Mouse (Mus musculus): ENCODE results near the gene Adam22.

The Adam22 gene

GRCm38 (mm10) chr5:8367614-8368327 is at the start of gene Adam22:
Adam22 (minus strand) TSS chr5:8368160.
- peak; percentile 47 for DNase-seq (ENCODE audit: low read depth, low spot score)

DNA sequence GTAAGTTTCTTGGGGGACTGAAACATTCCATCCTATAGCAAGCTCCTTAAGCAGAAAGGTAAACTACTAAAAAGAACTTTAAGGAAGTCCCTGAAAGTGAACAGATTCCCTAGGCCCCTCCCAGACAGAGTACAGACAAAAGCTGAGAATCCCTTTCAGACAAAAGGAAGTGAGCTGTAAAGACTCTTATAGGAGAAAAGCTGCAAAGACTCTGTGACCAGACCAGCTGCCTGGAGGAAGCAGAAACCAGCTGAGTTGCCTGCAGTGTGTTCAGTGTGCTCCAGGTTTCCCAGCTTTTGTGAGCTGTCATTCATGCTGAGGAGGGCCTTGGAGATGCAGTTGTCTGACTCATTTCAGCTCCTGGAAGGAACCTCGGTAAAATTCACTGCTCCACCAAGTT is 49.5 kb upstream of the Adam22 start:
- no peak for DNase-seq (ENCODE audit: low read depth, low spot score)

DNA sequence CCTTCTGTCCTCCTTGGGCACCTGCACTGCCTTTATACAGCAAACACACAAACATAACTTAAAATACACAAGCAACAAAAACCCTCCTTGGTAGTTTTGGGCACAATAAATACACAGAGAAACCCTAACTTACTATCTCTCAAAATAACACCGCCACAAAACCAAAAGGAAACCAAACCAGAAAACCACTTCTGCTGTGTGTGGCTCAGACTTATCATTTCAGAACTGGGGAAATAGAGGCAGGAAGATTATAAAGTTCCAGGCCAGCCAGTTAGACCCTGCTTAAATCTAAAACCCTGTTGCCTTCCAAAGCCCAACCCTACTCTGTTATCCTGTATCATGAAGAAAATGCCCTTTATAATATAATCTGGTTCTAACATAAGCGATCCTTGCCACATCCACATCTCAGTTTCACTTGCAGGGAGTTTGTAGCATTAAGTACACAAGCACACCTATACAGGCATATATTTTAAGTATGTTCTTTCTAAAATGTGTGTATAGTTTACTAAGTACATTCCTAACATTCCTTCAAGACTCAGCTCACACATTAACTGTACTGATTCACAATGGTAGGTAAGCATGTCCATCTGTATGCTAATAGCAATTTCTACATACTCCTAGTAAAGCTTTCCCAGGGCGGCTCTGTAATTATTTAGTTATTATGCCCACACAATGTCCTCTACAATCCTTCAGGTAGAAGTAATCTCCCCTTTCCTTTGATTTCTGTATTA is 48.9 kb upstream of the Adam22 start:
- no peak for DNase-seq (ENCODE audit: low read depth, low spot score)

DNA sequence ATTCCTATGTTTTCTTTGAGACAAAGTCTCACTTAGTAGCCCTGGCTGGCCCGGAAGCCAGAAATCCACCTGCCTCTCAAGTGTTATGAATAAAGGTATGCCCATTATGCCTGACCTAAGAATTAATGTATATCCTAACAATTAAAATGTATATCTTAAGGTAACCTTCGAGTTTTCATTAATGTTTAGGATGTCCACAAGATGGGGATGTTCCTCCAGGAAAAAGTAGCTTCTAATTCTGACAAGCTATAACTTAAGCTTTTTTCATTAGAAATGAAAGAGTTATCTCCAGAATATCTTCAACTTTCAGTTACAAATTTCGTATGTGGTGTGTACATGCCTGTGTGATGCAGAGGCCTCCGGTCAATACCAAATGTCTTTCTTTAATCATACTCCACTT is 40.8 kb upstream of the Adam22 start:
- no peak for DNase-seq (ENCODE audit: low read depth, low spot score)

DNA sequence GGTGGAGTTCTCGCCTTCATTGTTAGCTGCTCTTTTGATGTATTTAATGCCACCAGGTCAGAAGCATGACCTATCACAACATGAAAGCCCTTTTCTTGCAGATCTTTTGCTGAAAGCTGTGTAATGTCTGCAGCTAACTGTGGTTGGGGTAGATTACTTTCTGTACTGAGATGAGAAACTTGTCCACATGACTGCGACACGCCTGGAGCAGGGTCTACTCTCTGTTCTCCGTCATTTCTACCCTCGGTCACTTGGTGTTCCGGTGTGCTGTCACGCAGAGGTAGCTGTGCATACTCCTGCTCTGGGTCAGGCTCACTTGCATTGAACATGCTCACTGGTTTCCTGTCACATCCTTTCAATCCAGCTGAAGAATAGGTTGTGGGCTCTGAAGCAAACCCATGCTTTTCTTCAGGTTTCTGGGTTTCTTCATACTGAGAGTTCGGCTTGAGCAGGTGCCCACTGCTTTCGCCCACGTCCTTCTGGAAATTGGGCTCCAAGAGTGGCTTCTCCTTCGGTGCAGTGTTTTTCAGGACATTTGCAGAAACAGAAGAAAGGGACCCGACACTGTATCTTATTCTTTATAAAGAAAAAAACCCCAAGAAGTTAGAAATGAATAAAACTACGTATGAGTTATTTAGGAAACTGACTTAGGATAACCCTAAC is 29.8 kb upstream of the Adam22 start:
- DNase-seq (ENCODE audit: low read depth, low spot score), result no peak

DNA sequence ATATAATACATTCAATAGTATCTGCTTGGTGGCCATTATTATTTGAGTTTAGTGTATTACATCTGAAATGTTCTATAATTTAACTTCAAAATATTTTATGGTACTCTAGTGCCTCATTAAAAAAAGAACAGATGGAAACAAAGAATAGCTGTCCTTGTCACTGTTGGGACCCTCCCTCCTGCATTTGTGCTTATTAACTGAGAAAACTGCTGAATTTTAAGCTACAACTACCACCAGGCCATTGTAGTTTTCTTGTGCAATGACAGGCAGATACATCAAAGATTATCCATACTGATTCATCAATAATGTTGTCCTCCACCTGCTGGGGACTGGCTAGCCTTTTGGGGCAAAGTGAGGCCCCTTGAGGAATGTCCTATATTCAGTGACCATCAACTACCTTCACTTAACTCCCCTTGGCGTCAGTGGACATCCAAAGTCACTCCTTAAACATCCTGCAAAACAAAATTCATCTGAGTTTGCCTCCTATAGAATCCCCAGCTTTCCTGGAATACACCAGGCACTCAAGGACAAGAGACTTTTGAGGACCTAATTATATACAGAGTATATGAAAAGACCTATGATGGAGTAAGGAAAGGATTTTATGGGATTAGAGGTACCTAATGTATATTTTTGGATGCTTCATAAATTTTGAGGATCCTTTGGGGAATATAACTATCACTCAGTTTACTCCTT is 26.1 kb upstream of the Adam22 start:
- DNase-seq (ENCODE audit: low read depth, low spot score), result no peak

DNA sequence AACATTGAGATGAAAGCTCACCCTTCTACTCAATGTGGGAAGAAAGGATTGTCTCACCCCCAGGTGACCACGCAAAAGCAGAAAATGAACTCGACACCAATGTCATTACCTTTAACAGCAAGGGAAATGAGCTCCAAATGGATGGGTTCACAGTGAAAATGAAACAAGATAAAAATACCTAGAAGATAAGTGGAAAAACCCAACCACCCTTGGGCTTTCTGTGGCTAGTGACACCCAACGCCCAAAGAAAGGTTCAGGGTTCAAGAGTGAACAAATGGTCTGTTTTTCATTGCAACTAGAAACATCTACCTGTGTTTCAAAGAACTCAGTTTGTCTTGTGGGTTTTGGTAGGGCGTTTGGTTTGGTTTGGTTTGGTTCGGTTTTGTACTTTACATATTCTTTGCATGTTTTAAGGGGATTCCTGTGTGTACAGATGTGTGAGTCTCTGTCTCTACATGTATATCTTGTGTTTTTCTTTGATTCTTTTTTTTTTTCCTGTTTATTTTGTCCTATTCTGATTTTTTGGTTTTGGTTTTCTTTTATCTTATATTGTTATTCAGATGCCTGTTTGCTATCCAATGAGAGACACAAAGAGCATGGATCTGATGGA is 6.4 kb upstream of the Adam22 start:
- DNase-seq (ENCODE audit: low read depth, low spot score), result no peak

DNA sequence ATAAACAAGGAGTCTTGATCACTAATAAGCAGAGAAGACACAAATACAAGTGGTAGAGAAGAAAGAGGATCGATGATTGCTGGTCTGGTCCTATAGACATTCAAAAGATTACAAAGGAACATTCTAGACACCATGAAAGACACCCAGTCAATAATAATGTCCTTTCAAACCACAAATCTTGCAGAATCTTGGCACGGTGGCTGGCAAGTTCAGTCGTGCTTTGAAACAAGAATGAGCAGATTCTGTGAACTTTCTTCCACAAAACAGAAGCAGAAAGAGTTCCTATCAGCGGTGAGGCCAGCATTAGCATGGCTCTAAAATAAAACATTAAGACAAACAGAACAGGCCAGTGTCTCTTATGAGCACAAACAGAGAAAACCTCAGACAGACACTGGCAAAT is 5.5 kb upstream of the Adam22 start:
- DNase-seq (ENCODE audit: low read depth, low spot score), result no peak

- no peak for DNase-seq (ENCODE audit: low read depth, low spot score)
These were observed 821 bp upstream of the Adam22 start for GRCm38 (mm10) chr5:8368781-8369180.

- DNase-seq (ENCODE audit: low read depth, low spot score), result no peak
These were observed 350 bp upstream of the Adam22 start for GRCm38 (mm10) chr5:8368328-8368692.

- no peak for DNase-seq (ENCODE audit: low read depth, low spot score)
These were observed 968 bp downstream of the Adam22 start for GRCm38 (mm10) chr5:8366771-8367613.

DNA sequence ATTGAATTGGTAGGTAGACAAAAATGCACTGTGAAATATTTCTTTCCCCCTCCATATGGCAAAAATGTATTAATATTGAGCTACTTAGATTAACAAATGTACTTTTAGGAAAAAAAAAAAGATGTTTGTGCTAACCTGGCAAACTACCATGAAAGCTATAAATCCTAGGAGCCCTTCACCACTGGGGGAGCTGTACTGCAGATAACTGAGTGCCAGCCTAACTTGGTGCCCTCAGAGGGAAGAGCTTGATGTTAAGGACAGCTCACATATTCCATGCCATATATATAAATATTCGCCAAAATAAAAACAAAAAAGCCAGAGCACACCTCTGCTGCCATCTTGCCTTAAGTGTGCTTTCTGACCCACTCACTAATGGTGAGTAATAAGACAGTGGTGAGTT is 5.6 kb downstream of the Adam22 start:
- no peak for DNase-seq (ENCODE audit: low read depth, low spot score)

GRCm38 (mm10) chr5:8357677-8358076 is 10.3 kb downstream of the Adam22 start:
- no peak for DNase-seq (ENCODE audit: low read depth, low spot score)

GRCm38 (mm10) chr5:8356885-8357651 is 10.9 kb downstream of the Adam22 start:
- DNase-seq (ENCODE audit: low read depth, low spot score), result no peak

GRCm38 (mm10) chr5:8356326-8356725 is 11.6 kb downstream of the Adam22 start:
- no peak for DNase-seq (ENCODE audit: low read depth, low spot score)

- no peak for DNase-seq (ENCODE audit: low read depth, low spot score)
These were observed 18.4 kb downstream of the Adam22 start for GRCm38 (mm10) chr5:8349557-8349956.

- DNase-seq (ENCODE audit: low read depth, low spot score), result no peak
These were observed 21.6 kb downstream of the Adam22 start for GRCm38 (mm10) chr5:8346329-8346728.

DNA sequence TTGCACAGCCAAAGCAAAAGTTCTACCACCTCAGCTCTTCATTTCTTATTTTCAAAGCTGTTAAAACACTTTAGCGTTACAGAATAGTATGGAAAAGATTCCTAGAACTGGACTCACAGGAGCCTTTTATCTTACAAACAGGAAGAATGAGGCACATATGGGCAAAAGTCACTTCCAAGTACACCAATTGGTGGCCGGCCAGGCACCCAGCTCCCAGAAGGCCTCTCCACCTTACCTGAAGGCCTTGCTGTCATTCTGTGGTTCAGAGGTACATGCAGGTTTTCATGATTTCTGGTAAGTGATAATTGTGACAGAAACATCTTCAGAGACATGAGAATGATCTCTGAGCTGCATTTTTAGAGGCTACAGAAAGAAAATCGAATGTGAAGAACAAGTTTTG is 24.7 kb downstream of the Adam22 start:
- no peak for DNase-seq (ENCODE audit: low read depth, low spot score)

- no peak for DNase-seq (ENCODE audit: low read depth, low spot score)
These were observed 26.3 kb downstream of the Adam22 start for GRCm38 (mm10) chr5:8341676-8342075.

GRCm38 (mm10) chr5:8327645-8328269 is 40.2 kb downstream of the Adam22 start:
- DNase-seq (ENCODE audit: low read depth, low spot score), result no peak
